Mouse (Mus musculus): ENCODE measurements around the gene Sprn.

DNA sequence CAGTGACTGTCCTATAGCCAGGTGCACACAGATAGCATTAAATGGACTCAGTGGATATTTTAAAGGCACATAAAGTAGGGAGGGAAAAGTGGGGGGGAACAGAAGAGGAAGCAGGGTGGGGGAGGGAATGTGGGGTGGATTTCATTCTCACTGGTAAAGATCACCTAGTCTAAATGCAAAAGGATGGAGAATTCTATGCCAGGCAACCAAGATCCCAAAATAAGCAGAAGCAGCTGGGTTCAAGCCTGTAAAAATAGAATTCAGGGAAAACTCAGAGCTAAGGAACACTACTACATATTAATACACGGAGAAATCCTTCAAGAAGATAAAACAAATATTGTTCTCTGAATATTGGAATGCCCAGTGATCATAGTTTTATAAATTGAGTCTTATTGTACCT is 13.3 kb upstream of the Sprn start:
- no peak for TF ChIP-seq CTCF (IDR thresholded peaks at IDR 0.05; ENCODE audit: borderline replicate concordance, control insufficient read depth, extremely low read depth, insufficient read depth, low read length, poor library complexity)
- no peak for TF ChIP-seq POLR2A (IDR thresholded peaks at IDR 0.05; ENCODE audit: control insufficient read depth, extremely low read depth, insufficient read depth, low read length, poor library complexity)

Data from thymus, adult 2 months (tissue).